Mouse (Mus musculus): Measurements from ENCODE around the gene Tex19.2.

- no peak for TF ChIP-seq MAX (IDR thresholded peaks at IDR 0.05; ENCODE audit: low read length)
- TF ChIP-seq CTCF (conservative IDR thresholded peaks at IDR 0.05 in 1 of 2, IDR thresholded peaks at IDR 0.05 in 1 of 2; ENCODE audit: low read depth in 2 of 2, low read length in 2 of 2) = no peak
- no peak for TF ChIP-seq HCFC1 (IDR thresholded peaks at IDR 0.05; ENCODE audit: low read depth, low read length)
- no peak for TF ChIP-seq SIN3A (IDR thresholded peaks at IDR 0.05; ENCODE audit: low read length)
- TF ChIP-seq TCF12 (IDR thresholded peaks at IDR 0.05; ENCODE audit: low read depth, low read length) = no peak
- no peak for TF ChIP-seq PAX5 (IDR thresholded peaks at IDR 0.05; ENCODE audit: low read length)
- no peak for TF ChIP-seq EP300 (IDR thresholded peaks at IDR 0.05; ENCODE audit: low read length)
- TF ChIP-seq USF1 (IDR thresholded peaks at IDR 0.05; ENCODE audit: low read depth, low read length) = no peak
- TF ChIP-seq USF2 (conservative IDR thresholded peaks at IDR 0.05; ENCODE audit: low read depth, low read length) = no peak
These were observed 42.8 kb downstream of the Tex19.2 start for GRCm38 (mm10) chr11:121075655-121076054.

Measured in CH12.LX (cell line).